In the genomic region with DNA sequence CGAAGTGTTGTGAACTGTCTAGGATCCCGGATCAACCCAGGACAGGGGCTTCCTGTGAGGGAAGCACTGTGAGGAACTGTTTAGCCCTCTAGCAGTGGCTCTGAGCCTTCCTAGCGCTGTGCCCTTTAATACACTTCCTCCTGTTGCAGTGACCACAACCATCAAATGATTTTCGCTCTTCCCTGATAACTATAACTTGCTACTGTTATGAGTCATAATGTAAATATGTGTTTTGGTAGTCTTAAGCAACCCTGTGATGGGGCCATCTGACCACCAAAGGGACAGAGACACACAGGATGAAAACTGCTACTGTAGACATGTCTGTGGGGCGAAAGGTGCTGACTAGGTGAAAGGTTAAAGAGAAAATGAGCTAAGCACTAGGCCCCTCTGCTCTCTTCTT, we compare ENCODE assay signal across 16 mouse cellular contexts.
DNase-seq lines count a peak whose midpoint lies in the region; ATAC-seq lines count a peak whose summit lies in the region.
"Had no signal": no experiment of that assay in that cellular context is flagged by ENCODE, and none has a peak within 500 bp of the region (broad histone marks: within the 10 kb centered on the region; RNA-seq: fewer than 3 reads in every experiment).

No protein-coding gene starts in this region.

- no peaks in the 10 kb centered on the region for H3K9me3 ChIP-seq in heart, embryonic 10.5 days
- no peaks in the 10 kb centered on the region for H3K9me3 ChIP-seq in liver, embryonic 16.5 days (replicated peaks; ENCODE audit: control insufficient read depth, low read length)
- no peaks in the 10 kb centered on the region for H3K9me3 ChIP-seq in stomach, embryonic 16.5 days (replicated peaks; ENCODE audit: control insufficient read depth, low read length)
- no peaks in the 10 kb centered on the region for H3K9me3 ChIP-seq in forebrain, embryonic 15.5 days

- no peak for DNase-seq in heart, embryonic 10.5 days (ENCODE audit: low spot score)
- DNase-seq in heart, postnatal 4 days = no peak
- peak; percentile 47 for DNase-seq in lung, postnatal 36 days
- no peak for DNase-seq in lung, postnatal 14 days
- no peak for DNase-seq in cerebellum, adult 8-10 months
- DNase-seq: cerebellum, postnatal 10 days; gastrocnemius, postnatal 14 days; heart, postnatal 14 days; lung, embryonic 14.5 days; right cerebral cortex, postnatal 25 days; thymus, postnatal 14 days had no signal

- H3K27ac ChIP-seq in heart, embryonic 10.5 days = 0 out of 2 replicates have a peak overlapping the region, but pooled peaks have one; percentile 19
- no peak overlapping the region for H3K27ac ChIP-seq in liver, embryonic 16.5 days (ENCODE audit: low read length)
- H3K27ac ChIP-seq in stomach, embryonic 16.5 days (ENCODE audit: low read length) = 0 out of 2 replicates have a peak overlapping the region, but pooled peaks have one; percentile 15
- no peak overlapping the region for H3K27ac ChIP-seq in forebrain, embryonic 15.5 days (replicated peaks)

- peaks cover 41% of the 10 kb centered on the region for H3K4me1 ChIP-seq in heart, embryonic 10.5 days
- no peaks in the 10 kb centered on the region for H3K4me1 ChIP-seq in liver, embryonic 16.5 days (ENCODE audit: control insufficient read depth, low read depth, low read length)
- 0 out of 2 replicates have a peak, but pooled peaks cover 4% of the 10 kb centered on the region for H3K4me1 ChIP-seq in stomach, embryonic 16.5 days (ENCODE audit: control insufficient read depth, insufficient read depth, low read length)
- H3K4me1 ChIP-seq in forebrain, embryonic 15.5 days = peaks cover 44% of the 10 kb centered on the region

- ATAC-seq in liver, embryonic 16.5 days (ENCODE audit: low read depth) = peak; percentile 37
- ATAC-seq in stomach, embryonic 16.5 days (ENCODE audit: insufficient read depth, low FRiP score) = peak; percentile 40; the same call in 1 of the 2 replicates
- ATAC-seq in forebrain, embryonic 15.5 days (replicated peaks) = no peak
- ATAC-seq: forebrain, embryonic 14.5 days; midbrain, embryonic 16.5 days had no signal

- no peak overlapping the region for H3K9ac ChIP-seq in liver, embryonic 16.5 days (ENCODE audit: low read depth, low read length)
- no peak overlapping the region for H3K9ac ChIP-seq in stomach, embryonic 16.5 days (ENCODE audit: low read length)
- H3K9ac ChIP-seq in forebrain, embryonic 15.5 days (replicated peaks) = no peak overlapping the region
- H3K9ac ChIP-seq: lung, embryonic 14.5 days had no signal

- no peak overlapping the region for H3K4me3 ChIP-seq in heart, embryonic 10.5 days
- H3K4me3 ChIP-seq in liver, embryonic 16.5 days (ENCODE audit: low read depth, low read length) = no peak overlapping the region
- H3K4me3 ChIP-seq in stomach, embryonic 16.5 days (replicated peaks; ENCODE audit: low read length) = no peak overlapping the region
- no peak overlapping the region for H3K4me3 ChIP-seq in forebrain, embryonic 15.5 days

- H3K36me3 ChIP-seq in heart, embryonic 10.5 days = no peaks in the 10 kb centered on the region
- H3K36me3 ChIP-seq in liver, embryonic 16.5 days (ENCODE audit: control insufficient read depth, insufficient read depth) = no peaks in the 10 kb centered on the region
- no peaks in the 10 kb centered on the region for H3K36me3 ChIP-seq in stomach, embryonic 16.5 days (ENCODE audit: control insufficient read depth, insufficient read depth, low read length)
- no peaks in the 10 kb centered on the region for H3K36me3 ChIP-seq in forebrain, embryonic 15.5 days

- 65% methylated on average over 5 of the region's 5 CpGs for WGBS in heart, embryonic 10.5 days
- 24% methylated on average over 5 of the region's 5 CpGs for WGBS in liver, embryonic 16.5 days (ENCODE audit: insufficient replicate concordance)
- 62% methylated on average over 5 of the region's 5 CpGs for WGBS in stomach, embryonic 16.5 days
- 91% methylated on average over 5 of the region's 5 CpGs for WGBS in forebrain, embryonic 15.5 days

- H3K27me3 ChIP-seq in heart, embryonic 10.5 days (ENCODE audit: insufficient read depth, poor library complexity, severe bottlenecking) = no peaks in the 10 kb centered on the region
- no peaks in the 10 kb centered on the region for H3K27me3 ChIP-seq in liver, embryonic 16.5 days (ENCODE audit: control insufficient read depth, insufficient read depth, low read depth, low read length)
- no peaks in the 10 kb centered on the region for H3K27me3 ChIP-seq in stomach, embryonic 16.5 days (ENCODE audit: control insufficient read depth, insufficient read depth, low read length)
- no peaks in the 10 kb centered on the region for H3K27me3 ChIP-seq in forebrain, embryonic 15.5 days

- no peak overlapping the region for H3K4me2 ChIP-seq in liver, embryonic 16.5 days (ENCODE audit: low read depth, low read length)
- no peak overlapping the region for H3K4me2 ChIP-seq in stomach, embryonic 16.5 days (ENCODE audit: low read depth, low read length)
- H3K4me2 ChIP-seq in forebrain, embryonic 15.5 days (replicated peaks) = no peak overlapping the region
- H3K4me2 ChIP-seq: lung, embryonic 14.5 days had no signal

Comparison
In these comparisons a context has a peak if more than half of its experiments do, and no peak if none do; other contexts are left out.
1. H3K27ac ChIP-seq: peak in heart, embryonic 10.5 days (single experiment) and stomach, embryonic 16.5 days (single experiment); none in liver, embryonic 16.5 days (single experiment) and forebrain, embryonic 15.5 days (single experiment).